Mouse (Mus musculus) ES-Bruce4 (cell line): ENCODE measurements at regions not wholly inside any gene's neighbourhood (a gene's known extent, or its start where the extent isn't known, plus 50 kb on each side); places are given as distances from the start of the nearest gene placed in this dataset.

Experiments used
- CTCF ChIP-seq: IDR thresholded peaks from one replicate; pipeline ENCODE4 v1.8.1; 2011; ENCODE audit warnings: low read depth, low read length
- EP300 ChIP-seq: IDR thresholded peaks from 2 replicates; pipeline ENCODE4 v1.6.1; 2011; ENCODE audit warnings: low read depth, low read length; ENCODE audit not compliant: insufficient read depth

GRCm38 (mm10) chr12:92203351-92203750 is 354.4 kb upstream of the Sel1l start:
- no peak for TF ChIP-seq CTCF
- no peak for TF ChIP-seq EP300
